Mouse (Mus musculus) kidney, adult 8-10 months (tissue): ENCODE measurements around the gene Eya2.

Experiments
- DNase-seq, 2 experiments: peaks; one replicate each; pipeline ENCODE4 v3.0.0; 2022

Gene Eya2

DNA sequence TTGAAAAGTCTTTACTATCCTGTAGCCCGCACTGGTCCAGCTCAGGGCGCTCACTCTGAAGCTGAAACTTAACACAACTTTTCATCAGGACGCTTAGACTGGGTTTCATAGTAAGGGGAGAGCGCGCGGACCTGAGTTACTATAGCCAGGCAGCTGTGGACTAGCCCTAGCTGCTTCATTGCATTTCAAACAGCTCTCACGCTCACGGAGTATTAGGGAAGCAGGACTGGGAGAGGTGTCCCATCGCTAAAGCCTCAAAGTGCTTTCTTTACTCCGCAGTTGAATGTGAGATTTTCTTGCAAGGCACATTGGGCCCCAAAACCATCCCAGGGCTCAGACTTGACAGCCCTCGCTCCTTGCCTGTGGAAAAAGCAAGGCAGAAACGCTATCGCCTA lies 841 bp downstream of the Eya2 start:
- no peak for DNase-seq

DNA sequence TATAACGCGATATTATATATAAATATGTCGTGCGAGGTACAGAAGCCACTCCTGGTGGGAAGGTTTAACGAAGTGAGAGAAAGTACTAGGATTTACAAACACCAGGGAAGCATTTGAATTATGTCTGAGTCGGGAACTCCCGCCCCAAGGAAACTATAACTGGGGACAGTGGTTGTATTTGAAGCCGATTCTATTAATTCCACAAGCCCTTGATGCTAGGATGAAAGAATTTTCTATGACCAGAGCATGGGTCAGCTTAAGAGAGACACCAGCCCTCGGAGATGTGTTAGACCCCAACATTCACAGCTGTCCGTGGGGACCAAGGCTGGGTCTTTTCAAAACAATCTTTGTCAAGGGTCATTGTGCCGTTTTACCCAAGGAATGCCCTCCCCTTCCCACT lies 1.3 kb downstream of the Eya2 start:
- DNase-seq = no peak

DNA sequence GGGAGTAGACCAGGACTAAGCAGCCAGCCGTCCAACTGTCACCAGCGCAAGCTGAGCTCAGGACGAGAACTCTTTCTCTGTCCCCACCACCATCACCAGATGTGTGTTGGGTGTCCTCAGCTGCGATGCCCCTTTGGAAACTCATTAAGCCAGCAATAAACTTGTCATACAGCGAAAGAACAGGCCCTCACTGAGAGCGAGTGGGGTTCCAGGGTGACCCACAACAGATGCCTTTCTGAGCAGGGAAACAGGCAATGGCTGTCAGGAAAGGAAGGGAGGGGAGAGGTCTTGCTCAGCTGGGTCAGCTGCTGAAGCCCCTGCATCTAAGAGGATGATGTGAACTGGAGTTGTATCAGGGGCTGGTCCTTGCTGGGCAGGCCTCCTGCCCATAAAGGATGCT lies 2.7 kb downstream of the Eya2 start:
- DNase-seq = no peak

DNA sequence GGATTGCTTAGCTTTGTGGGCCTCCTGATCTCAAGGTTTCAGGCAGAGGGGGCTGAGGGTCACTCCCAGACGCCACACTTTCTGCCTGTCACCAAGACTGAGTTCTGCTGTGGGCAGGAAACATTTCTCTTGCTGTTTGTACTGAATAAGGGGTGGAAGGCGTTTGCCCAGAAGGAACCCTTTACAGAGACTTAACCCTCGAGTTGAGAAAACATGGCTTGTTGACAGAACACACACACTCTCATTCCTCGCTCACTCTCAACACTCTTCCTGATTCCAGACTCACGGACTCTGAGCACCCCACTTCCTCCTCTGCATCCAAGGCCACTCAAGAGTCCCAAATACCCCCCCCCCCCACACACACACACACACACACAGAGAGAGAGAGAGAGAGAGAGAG lies 3.3 kb downstream of the Eya2 start:
- peak in 1 of 2 experiments; percentile 13 for DNase-seq

DNA sequence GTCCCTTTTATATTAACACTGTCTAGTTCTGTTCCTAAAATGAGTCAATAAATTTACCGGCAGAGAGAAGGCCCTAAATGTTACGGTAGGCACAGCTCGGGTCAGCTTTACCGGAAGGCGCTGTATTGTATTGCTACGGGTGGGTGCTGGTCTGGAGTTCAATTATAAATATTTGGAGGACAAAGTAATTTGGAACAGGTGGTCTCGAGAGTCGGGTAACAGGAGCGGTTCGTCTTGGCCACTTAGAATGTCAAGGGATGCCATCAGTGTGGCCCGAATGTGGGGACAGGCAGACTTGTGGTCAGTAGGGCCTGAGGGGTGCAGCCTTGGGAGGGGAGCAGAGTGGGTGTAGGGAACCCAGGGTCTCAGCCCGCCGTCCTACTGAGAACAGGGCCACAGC lies 4.7 kb downstream of the Eya2 start:
- DNase-seq = no peak

DNA sequence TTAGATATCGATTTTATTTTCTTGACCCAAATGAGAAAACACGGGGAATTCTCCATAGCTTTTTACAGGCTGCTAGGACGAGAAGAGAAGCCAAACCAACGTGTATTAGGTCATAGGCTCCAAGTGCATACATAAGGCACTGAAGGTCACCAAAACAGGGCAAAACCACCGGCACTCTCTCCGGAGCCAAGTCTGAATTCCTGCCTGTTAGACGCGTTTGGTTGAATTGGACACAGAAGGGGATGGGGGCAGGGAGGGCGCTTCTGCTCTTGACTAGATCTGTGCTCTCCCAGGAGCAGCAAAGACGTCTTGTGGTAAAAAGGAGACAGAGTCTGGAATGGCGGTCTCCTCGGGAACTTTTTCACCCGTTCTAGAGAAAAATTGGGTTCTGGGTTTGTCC lies 6.1 kb downstream of the Eya2 start:
- no peak for DNase-seq

DNA sequence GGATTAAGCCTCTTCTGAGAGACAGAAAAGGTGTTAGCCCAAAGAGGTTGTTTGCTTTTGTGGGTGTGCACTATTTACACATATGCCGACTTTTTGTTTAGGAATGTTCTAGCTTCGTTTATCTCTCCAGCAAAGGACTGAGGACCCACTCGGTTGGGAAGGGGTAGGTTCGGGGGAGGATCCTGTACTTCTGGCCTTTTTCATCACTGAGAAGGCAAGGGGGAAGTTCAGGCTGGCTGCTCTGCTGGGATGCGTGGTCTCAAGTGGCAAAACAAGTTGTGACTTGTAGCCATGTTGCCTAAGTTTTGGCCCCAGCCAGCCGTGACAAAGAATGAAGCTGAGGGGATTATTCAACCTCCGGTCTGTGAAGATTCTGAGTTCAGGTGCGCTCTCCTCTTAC lies 6.8 kb downstream of the Eya2 start:
- DNase-seq = no peak

DNA sequence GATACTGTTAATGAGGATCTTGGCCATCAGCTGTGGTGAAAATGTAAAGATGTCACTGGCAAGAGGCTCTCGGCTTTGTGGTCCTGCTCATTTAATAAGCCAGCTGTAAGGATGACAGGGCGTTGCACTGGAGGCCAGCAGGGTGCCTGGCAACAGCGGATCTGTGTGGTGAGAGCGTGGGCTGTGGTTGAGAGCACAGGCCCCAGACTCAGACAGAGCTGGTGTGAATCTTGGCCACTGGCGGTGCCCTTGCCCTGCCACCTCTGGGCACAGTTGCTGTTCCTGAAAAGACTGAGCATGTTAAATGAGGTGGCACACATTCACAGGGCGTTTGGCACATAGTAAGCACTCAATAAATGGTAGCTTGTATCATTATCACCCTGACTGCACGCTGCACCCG lies 8.9 kb downstream of the Eya2 start:
- DNase-seq = no peak

DNA sequence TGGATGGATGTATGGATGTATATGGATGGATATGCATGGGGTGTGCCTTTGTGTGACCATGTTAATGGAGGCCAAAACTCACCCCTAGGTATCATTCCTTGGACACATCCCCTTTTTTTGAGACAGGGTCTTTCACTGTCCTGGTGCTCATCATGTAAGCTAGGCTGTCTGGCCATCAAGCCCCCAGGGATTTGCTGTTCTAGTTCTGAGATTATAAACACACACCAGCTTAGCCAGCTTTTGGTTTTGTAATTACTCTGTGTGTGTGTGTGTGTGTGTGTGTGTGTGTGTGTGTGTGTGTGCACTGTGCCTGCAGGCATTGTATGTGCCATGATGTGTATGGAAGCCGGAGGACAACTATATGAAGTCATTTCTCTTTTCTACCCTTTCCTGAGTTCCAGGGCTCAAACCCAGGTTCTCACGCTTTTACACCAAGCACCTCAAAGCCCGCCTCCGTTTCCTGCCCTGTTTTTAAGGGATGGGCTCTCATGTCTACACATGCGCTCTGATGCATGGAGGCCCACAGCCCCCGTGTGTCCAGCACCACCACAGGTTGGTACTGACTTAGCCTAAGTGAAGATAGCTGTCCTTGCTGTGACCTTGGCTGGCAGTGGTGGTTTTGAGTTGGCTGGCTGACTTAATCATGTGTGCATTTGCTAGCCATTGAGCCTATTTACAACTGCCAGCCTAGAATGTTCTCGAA lies 16.9 kb downstream of the Eya2 start:
- no peak for DNase-seq

DNA sequence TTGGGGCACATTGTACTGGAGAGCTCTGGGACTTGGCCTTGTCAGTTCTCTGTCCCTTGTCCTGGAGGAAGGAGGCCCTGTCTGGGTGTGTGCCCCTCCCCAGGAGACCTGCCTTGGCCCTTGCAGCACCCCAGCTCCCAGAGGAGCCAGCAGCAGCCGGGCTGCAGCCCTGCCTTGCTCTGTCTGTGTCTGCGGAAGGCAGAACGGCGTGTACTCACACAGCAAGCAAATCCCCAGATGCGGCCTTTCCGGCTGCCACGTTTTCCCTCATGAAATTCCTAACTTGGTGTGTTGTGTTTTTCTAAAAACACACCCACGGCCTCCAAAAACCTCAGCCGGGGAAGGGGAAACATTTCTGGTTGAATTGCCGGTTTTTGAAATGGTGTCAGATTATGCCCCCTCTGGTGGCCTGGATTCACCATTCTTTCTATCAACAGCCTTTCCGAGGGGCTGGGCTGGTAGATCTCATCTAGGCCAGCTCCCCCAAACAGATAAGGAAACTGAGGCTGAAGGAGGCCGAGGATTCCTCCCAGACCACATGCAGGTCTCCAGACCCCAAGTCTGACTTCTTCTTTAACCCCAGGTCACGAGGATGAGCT lies 19.0 kb downstream of the Eya2 start:
- DNase-seq = no peak

DNA sequence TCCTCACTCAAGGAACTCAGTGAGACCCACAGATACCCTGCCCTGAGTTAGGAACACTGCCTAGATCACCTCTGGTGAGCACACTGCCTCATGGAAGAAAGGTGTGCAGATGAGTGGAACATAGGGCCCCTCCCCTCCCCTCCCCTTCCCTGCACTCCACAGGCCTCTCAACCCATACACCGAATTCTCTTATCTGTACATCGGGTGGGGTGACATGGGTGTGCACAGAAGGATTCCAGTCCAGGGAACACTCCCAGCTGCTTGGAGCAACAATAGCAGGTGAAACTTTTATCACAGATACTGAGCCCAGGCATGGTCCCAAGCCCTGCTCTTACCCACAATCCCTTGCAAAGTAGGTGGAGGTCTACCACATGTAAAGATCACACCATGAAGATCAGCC lies 26.7 kb downstream of the Eya2 start:
- DNase-seq = no peak

DNA sequence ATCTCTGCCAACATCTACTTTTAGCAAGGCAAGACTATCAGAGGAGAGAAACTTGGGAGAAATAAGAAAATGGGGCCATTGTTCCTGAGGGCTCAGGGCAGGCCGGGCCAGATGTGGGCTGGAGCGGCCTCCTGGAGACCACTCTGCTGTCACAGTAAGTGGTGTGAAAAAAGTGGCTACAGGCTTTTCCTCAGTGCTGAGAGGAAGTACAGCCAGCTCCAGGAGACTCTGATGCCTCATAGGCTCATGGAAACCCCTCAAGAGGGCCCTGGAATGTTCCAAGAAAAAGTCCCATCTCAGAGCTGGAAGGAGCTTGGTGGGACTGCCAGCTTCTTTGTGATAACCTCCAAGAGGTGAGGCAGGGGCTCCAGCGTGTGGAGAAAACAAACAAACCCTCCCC lies 27.8 kb downstream of the Eya2 start:
- no peak for DNase-seq

DNA sequence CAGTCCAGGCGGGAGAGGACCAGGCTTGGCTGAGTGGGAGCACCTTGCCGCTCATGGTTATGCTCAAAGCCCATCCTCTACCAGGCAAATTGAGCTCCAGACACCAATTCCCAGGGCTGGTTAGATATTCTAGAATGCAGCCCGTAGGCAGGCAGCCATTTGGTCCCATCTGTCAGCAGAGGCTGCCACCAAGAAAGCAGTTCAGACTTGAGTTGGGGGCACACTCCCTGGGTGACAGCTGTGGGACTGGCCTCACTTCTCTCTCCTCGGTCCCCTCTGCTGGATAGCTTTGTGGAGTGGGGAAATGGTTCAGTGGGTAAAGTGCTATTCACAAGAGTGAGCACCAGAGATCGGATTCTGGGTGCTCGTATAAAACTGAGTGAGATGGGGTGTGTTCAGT lies 32.0 kb downstream of the Eya2 start:
- no peak for DNase-seq

DNA sequence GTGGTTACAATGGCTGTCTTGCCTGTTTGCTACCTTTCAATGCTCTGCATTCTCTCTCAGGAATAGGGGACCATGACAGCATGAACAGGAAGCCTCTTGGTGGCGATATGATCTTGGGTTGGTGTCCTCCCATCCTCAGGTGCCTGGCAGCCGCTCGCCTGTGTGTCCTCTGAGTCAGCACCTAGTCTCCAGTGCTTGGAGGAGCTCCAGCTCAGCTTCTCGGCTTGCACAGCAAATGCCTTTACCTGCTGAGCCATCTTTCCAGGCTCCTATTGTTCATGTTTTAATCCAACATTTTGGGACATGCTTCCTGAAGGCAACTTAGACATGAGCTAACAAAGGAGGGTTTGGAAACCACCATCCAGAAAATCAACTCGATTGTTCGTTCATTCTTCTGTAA lies 33.1 kb downstream of the Eya2 start:
- no peak for DNase-seq

DNA sequence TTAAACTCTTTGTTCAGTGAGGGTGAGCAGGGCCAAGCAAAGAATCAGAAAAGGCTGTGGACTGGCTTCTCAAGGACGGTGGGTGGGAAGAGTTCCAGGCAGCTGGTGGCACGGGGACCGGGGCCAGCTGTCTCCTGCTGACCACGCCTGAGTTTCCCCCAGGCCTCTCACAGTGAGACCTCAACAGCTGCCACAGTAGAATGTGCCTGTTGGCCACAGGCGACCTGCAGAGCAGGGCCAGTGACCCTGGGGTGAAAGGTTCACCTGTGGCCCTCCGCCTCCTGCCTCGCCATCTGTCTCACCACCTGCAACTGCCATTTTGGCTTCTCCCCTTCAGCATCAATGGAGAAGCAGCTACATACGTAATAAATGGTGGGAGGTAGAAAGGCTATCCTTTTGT lies 35.1 kb downstream of the Eya2 start:
- DNase-seq = no peak

DNA sequence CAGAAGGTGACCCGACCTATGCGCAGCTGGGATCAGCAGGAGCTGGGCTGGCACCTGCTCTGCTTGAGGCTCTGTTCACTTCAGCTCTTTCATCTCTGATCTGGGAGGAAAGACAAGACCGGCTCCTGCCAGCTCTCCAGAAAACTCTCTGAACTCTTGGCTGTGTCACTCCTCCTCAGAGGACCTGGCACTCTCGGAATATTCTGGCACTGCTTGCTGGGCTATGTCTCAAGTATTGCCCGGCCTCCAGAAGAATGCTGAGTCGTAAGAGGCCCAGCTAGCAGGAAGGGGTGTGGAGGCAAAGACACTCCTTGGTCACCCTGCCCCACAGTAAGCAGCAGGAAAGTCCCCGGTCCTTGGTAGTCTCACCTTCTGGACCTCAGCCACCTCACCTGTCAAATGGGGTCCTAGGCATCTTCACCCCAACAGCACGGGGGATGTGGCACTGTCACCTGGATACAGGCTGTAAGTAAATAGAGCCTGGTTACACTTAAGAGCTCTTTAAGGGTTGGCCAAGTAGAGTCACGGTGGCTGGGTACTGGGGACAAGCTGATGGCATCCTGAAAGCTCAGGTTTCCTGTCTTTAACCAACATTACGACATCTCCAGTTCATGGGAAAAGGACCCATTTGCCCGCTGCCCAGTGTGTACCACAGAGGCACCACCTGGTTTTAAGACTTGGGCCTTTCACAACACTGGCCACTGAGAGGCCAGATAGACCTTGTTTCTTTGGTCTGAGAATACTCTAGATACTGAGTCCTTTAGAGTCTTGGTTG lies 38.4 kb downstream of the Eya2 start:
- DNase-seq = no peak

DNA sequence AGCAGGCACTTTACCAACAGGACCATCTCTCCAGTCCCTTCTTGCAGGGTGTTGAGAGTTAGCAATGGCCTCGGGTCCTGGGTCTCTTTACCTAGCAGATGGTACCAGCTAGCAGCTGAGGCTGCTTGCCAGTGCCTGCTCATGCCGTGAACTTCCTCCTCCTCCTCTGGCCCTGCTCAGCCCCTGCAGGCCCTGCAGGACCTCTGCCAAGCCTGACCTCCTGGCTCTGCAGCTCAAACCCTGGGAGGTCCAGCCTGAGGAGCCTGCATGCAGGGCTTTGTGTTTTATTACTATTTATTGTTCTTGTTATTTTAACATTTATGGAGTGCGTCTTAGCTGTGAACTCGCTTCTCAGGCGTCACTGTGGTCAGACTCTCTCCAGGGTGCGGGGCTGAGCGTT lies 39.6 kb downstream of the Eya2 start:
- DNase-seq = no peak

DNA sequence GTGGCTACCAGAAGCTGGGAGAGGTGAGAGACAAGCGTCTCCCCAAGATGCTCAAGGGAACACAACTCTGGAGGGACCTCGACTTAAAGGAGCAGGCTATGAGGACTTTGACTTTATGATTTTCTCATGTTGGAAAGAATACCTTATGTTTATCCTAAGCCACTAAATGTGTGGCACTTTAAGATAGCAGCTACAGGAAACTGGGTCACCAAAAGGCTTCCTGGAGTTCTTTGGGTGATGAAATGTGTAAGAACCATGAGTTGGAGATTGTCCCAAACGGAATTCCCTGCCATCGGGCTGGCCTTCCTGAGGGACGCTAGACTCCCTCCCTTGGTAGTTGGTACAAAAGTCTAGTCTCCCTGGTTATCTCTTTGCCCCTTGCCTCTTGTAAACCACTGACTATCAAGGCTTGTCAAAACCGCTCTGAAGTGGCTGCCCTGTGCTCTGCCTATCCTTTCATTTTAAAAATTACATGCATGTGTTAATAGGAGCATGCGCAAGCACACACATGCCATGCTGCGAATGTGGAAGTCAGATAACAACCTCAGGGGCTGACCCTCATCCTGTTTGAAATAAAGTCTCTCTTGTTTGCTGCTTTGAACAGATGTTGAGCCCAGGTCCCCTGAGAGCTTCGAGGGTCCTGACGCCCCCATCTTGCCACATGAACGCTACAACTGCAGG lies 44.4 kb downstream of the Eya2 start:
- no peak for DNase-seq

DNA sequence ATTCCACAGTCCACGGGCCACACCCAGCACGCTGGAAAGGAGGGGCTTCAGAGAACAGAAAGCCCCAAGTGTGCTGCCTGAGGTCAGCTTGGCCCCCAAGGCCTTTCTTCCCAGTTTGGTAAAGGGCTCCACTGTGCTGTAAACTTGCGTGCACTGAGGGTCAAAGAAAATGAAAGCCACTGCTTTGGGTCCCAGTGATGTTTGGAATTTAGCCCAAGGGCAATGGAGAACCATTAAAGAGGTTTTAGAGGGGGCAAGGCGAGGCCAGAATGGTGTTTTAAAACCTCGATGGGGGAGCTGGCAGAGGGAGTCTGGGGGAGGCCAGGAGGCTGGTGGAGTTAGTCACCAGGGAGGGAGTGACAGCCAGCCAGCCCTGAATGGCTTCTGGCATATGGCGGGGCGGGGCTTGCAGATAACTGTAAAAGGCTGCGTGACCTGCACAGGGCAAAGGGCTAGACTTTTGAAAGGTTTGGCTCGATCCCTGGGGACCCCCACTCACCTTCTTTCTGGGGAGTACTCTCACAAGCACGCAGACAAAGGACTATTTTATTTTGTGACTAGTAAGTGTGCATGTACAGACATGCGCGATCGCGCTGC lies 47.2 kb downstream of the Eya2 start:
- no peak for DNase-seq

DNA sequence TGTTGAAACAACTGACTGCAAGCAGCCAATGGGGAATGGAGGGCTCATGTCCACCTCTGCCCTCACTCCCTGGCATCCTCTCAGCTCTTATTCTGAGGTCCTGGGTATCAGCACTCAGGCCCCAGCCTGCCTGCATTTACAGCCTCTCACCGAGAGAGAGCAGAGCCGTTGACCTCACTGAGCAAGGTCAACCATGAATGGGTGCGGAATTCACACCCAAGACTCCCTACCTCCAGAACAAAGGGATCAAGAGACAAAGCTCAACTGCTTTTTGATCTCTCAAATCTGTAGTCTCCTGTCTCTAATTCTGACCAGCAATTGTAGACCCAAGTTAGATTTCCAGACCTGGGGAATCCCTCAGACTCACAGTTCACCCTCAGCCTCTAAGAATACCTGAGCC lies 48.8 kb downstream of the Eya2 start:
- no peak for DNase-seq

DNA sequence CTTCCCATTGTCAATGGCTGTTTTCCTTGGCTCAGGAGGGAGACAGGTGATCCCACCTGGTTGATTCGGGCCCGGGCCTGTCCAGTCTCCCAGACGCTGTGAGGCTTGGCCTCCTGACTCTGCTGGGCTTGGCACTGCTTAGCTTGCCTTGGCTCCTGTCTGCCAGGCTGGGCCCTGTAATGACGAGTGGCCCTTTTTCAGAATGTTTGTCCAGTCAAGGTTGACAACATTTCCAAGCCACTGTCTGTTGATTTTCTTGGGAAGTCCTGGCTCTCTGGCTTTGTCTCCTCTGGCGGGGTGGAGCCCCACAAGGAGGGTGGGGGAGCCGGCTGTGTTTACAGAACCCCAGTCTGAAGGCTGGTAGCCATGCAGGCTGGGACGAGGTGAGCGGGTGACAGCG lies 49.2 kb downstream of the Eya2 start:
- no peak for DNase-seq

DNA sequence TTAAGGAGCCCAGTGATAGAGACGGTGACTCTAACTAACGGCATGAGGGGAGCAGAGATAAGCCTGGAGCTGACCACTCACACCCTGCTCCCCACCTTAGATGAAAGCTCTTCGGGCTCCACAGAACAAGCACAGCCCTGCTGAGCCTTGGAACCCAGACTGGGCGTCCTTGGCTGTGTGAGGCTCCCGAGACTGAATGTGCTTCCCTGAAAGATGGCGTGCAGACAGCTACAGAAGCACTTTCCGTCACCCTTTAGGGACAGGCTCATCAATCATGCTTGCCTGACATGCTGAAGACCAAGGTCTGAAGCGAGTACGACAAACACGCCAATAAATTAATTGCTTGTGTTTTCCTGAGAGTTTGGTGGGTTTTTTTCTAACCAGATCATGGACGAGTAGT lies 56.2 kb downstream of the Eya2 start:
- DNase-seq = no peak

DNA sequence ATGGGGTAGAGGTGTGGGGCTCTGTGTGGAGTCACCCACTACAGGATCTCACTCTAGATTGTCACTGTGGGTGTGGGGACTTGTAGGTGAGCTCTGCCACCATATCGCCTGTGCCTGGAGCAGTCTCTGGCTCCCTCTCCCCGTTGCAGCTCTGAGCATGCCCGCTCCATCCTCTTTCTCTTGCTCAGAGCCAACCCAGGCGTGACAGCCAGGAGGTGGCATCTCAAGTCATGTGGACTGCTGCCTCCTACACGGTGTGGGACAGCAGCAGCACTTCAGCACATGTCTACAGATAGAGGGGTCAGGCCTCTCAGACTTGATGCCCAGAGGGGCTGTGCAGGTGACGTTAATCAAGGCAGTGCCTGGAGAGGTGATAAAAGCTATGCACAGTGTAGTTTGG lies 57.4 kb downstream of the Eya2 start:
- no peak for DNase-seq
